Mouse (Mus musculus): ENCODE measurements at regions not wholly inside any gene's neighbourhood (a gene's known extent, or its start where the extent isn't known, plus 50 kb on each side); places are given as distances from the start of the nearest gene placed in this dataset.

DNA sequence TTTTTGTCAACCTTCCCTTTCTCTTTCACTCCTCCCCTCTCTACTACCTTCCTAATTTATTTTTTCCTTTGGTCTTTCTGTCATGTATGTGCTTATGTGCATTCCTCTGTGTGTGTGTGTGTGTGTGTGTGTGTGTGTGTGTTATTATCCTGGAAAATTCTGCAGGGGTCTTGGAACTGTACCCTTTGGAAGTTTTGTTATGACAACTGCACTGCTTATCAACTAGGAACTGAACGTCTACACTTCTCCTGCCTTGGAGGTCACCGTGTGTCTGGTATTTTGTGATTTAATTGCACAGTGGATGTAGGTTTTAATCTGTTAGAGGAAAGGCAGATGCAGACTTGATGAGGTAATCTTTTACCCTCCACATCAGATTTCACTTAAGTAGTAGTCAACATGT is 836.8 kb upstream of the Adgrl2 start:
- Histone ChIP-seq H3K9ac (ENCODE audit: low read depth, poor library complexity, severe bottlenecking) (no peak overlapping the region), H3K4me1 (ENCODE audit: control insufficient read depth, insufficient read depth, low read length) (peaks cover 2% of the 10 kb centered on the region), H3K27ac (ENCODE audit: insufficient read depth, low read length) (no peak overlapping the region), H3K9me3 (replicated peaks; ENCODE audit: control insufficient read depth, insufficient read depth, low read length, poor library complexity, severe bottlenecking) (no peaks in the 10 kb centered on the region), H3K36me3 (ENCODE audit: control insufficient read depth, insufficient read depth, low read length, poor library complexity, severe bottlenecking) (no peaks in the 10 kb centered on the region), H3K4me3 (ENCODE audit: low read depth, low read length) (no peak overlapping the region), H3K27me3 (ENCODE audit: control insufficient read depth, insufficient read depth, low read length, poor library complexity, severe bottlenecking) (no peaks in the 10 kb centered on the region)
- TF ChIP-seq POLR2A (IDR thresholded peaks at IDR 0.05; ENCODE audit: insufficient read depth, low read length) (no peak), CTCF (IDR thresholded peaks at IDR 0.05; ENCODE audit: low read depth, low read length) (no peak), EP300 (IDR thresholded peaks at IDR 0.05; ENCODE audit: insufficient read depth, low read depth, low read length) (no peak)

DNA sequence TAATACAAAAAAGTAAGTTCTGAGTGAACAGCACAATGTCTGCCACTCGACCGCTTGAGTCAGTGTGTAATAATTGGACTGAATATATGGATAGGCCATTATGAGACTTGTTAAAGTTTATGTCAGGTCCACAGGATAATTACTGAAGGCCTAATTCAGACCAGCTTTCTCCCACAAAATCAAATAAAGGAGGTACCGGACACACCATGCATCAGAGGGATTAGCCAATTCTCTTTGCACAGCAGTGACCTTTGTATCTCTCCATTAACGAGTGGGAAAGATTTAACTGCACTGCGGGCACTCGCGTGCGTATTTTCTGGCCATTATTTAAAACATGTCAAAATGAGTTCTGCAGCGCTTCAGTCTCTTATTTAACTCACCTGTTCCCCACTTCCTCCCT is 836.4 kb upstream of the Adgrl2 start:
- TF ChIP-seq POLR2A (IDR thresholded peaks at IDR 0.05; ENCODE audit: insufficient read depth, low read length): no peak
- TF ChIP-seq EP300 (IDR thresholded peaks at IDR 0.05; ENCODE audit: insufficient read depth, low read depth, low read length): no peak
- TF ChIP-seq CTCF (IDR thresholded peaks at IDR 0.05; ENCODE audit: low read depth, low read length): no peak
- Histone ChIP-seq H3K4me1 (ENCODE audit: control insufficient read depth, insufficient read depth, low read length) (peaks cover 2% of the 10 kb centered on the region), H3K9me3 (replicated peaks; ENCODE audit: control insufficient read depth, insufficient read depth, low read length, poor library complexity, severe bottlenecking) (no peaks in the 10 kb centered on the region), H3K27ac (ENCODE audit: insufficient read depth, low read length) (no peak overlapping the region), H3K9ac (ENCODE audit: low read depth, poor library complexity, severe bottlenecking) (no peak overlapping the region), H3K4me3 (ENCODE audit: low read depth, low read length) (no peak overlapping the region), H3K27me3 (ENCODE audit: control insufficient read depth, insufficient read depth, low read length, poor library complexity, severe bottlenecking) (no peaks in the 10 kb centered on the region), H3K36me3 (ENCODE audit: control insufficient read depth, insufficient read depth, low read length, poor library complexity, severe bottlenecking) (no peaks in the 10 kb centered on the region)

DNA sequence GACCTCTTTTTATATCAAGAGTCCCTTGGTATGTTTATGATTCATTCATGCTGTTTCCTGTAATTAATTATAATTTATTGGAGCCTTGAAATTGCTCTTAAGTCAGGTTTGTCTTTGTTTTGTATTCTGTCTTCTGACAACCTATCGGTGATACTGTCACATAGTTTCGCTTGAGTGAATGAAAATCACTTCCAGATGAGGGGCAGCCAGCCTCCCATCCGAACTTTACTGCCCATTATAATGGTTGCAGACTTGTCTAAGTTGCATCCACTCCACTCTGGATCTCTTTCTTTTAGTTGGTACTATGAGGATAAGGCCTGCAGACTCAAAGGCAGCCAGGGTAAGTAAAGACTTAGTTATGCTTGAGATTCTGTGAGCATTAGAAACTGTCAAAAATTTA is 830.3 kb upstream of the Adgrl2 start:
- Histone ChIP-seq H3K4me3 (ENCODE audit: low read depth, low read length) (no peak overlapping the region), H3K36me3 (ENCODE audit: control insufficient read depth, insufficient read depth, low read length, poor library complexity, severe bottlenecking) (no peaks in the 10 kb centered on the region), H3K27me3 (ENCODE audit: control insufficient read depth, insufficient read depth, low read length, poor library complexity, severe bottlenecking) (no peaks in the 10 kb centered on the region), H3K4me1 (ENCODE audit: control insufficient read depth, insufficient read depth, low read length) (no peaks in the 10 kb centered on the region), H3K9me3 (replicated peaks; ENCODE audit: control insufficient read depth, insufficient read depth, low read length, poor library complexity, severe bottlenecking) (no peaks in the 10 kb centered on the region), H3K27ac (ENCODE audit: insufficient read depth, low read length) (no peak overlapping the region), H3K9ac (ENCODE audit: low read depth, poor library complexity, severe bottlenecking) (no peak overlapping the region)
- TF ChIP-seq EP300 (IDR thresholded peaks at IDR 0.05; ENCODE audit: insufficient read depth, low read depth, low read length) (no peak), POLR2A (IDR thresholded peaks at IDR 0.05; ENCODE audit: insufficient read depth, low read length) (no peak), CTCF (IDR thresholded peaks at IDR 0.05; ENCODE audit: low read depth, low read length) (no peak)

DNA sequence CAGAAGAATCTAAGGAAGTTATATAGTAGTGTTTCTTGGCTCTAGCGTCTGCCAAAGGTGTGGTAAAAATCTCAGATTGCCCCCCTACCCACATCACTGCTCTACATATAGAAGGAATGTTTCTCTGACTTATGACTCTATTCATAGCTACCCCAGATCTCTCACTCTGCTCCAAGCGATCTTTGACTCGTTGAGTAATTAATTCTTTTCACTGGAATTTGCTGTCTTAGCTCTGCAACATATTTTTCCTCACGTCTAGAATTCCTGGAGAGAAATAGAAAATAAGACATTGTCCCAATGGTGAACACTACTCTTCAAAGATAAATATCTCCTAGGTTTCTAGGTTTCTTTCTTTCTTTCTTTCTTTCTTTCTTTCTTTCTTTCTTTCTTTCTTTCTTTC is 829.5 kb upstream of the Adgrl2 start:
- no peak overlapping the region for H3K9ac ChIP-seq (ENCODE audit: low read depth, poor library complexity, severe bottlenecking)
- no peaks in the 10 kb centered on the region for H3K27me3 ChIP-seq (ENCODE audit: control insufficient read depth, insufficient read depth, low read length, poor library complexity, severe bottlenecking)
- H3K4me3 ChIP-seq (ENCODE audit: low read depth, low read length): no peak overlapping the region
- no peaks in the 10 kb centered on the region for H3K9me3 ChIP-seq (replicated peaks; ENCODE audit: control insufficient read depth, insufficient read depth, low read length, poor library complexity, severe bottlenecking)
- H3K36me3 ChIP-seq (ENCODE audit: control insufficient read depth, insufficient read depth, low read length, poor library complexity, severe bottlenecking): no peaks in the 10 kb centered on the region
- no peak for TF ChIP-seq CTCF (IDR thresholded peaks at IDR 0.05; ENCODE audit: low read depth, low read length)
- TF ChIP-seq POLR2A (IDR thresholded peaks at IDR 0.05; ENCODE audit: insufficient read depth, low read length): no peak
- H3K27ac ChIP-seq (ENCODE audit: insufficient read depth, low read length): no peak overlapping the region
- no peaks in the 10 kb centered on the region for H3K4me1 ChIP-seq (ENCODE audit: control insufficient read depth, insufficient read depth, low read length)

DNA sequence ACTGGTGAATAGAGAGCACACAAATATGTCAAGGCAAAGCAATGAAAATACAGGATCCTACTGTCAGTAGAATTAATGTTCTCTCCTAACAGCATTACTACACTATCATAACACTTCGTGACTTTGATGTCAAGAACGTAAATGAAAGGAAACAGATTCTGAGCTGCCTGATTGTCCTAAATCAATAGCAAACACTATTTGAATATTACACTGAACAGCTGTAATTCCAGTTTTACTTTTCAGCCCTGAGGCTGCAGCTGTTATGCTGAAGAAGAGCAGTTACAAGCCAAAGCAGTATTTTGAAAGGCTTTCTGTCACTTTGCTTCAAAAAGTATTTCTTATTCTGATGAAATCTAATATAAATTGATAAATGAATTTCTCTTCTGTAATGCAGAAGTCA is 828.7 kb upstream of the Adgrl2 start:
- TF ChIP-seq POLR2A (IDR thresholded peaks at IDR 0.05; ENCODE audit: insufficient read depth, low read length) (no peak), CTCF (IDR thresholded peaks at IDR 0.05; ENCODE audit: low read depth, low read length) (no peak), EP300 (IDR thresholded peaks at IDR 0.05; ENCODE audit: insufficient read depth, low read depth, low read length) (no peak)

DNA sequence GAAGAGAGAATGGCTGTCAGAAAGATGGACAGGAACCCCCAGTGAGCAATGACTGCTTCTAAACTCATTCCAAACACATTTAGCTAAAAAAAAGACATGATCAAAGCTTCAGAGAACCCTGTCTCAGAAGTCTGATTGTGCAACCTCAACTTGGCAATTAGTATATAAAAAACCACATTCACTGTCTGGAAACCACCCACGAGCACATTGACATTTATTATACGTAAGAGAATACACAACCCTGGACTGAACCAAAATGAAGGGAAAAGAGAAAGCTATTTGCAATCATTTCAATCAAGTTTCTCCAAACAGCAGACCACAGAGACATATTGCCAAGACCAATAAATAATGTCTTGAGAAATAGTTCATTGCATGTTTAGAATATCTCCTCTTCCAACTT is 820.7 kb upstream of the Adgrl2 start:
- Histone ChIP-seq H3K27ac (ENCODE audit: insufficient read depth, low read length) (no peak overlapping the region), H3K9me3 (replicated peaks; ENCODE audit: control insufficient read depth, insufficient read depth, low read length, poor library complexity, severe bottlenecking) (no peaks in the 10 kb centered on the region), H3K9ac (ENCODE audit: low read depth, poor library complexity, severe bottlenecking) (no peak overlapping the region), H3K4me1 (ENCODE audit: control insufficient read depth, insufficient read depth, low read length) (no peaks in the 10 kb centered on the region), H3K36me3 (ENCODE audit: control insufficient read depth, insufficient read depth, low read length, poor library complexity, severe bottlenecking) (no peaks in the 10 kb centered on the region), H3K4me3 (ENCODE audit: low read depth, low read length) (no peak overlapping the region), H3K27me3 (ENCODE audit: control insufficient read depth, insufficient read depth, low read length, poor library complexity, severe bottlenecking) (no peaks in the 10 kb centered on the region)
- TF ChIP-seq CTCF (IDR thresholded peaks at IDR 0.05; ENCODE audit: low read depth, low read length) (no peak), POLR2A (IDR thresholded peaks at IDR 0.05; ENCODE audit: insufficient read depth, low read length) (no peak), EP300 (IDR thresholded peaks at IDR 0.05; ENCODE audit: insufficient read depth, low read depth, low read length) (no peak)

More for the DNA sequence above, 828.7 kb upstream of the Adgrl2 start:
- Histone ChIP-seq H3K9me3 (replicated peaks; ENCODE audit: control insufficient read depth, insufficient read depth, low read length, poor library complexity, severe bottlenecking) (no peaks in the 10 kb centered on the region), H3K27me3 (ENCODE audit: control insufficient read depth, insufficient read depth, low read length, poor library complexity, severe bottlenecking) (no peaks in the 10 kb centered on the region), H3K36me3 (ENCODE audit: control insufficient read depth, insufficient read depth, low read length, poor library complexity, severe bottlenecking) (no peaks in the 10 kb centered on the region), H3K27ac (ENCODE audit: insufficient read depth, low read length) (no peak overlapping the region), H3K4me1 (ENCODE audit: control insufficient read depth, insufficient read depth, low read length) (no peaks in the 10 kb centered on the region), H3K9ac (ENCODE audit: low read depth, poor library complexity, severe bottlenecking) (no peak overlapping the region), H3K4me3 (ENCODE audit: low read depth, low read length) (no peak overlapping the region)
